Mouse (Mus musculus) heart, embryonic 12.5 days (tissue): ENCODE data around the gene Hcls1. TPM values are rescaled to one million over a fixed set of nuclear protein-coding genes. Genes with fewer than 3 reads are reported as not detected.
A peak's percentile ranks its signal among the peaks of the same experiment; 100 is the strongest.

Experiments used
- ATAC-seq: fragments of 200-750 bp; cut with Nextera tagmentation; 2 replicates; pipeline ENCODE4 v1.8.0; 2017; ENCODE audit warnings: moderate TSS enrichment, moderate library complexity; ENCODE audit not compliant: insufficient number of reproducible peaks, low FRiP score
- H3K27ac ChIP-seq: fragments of 300-500 bp; sonication (generic); 2 replicates; pipeline ENCODE4 v1.5.1; 2016; ENCODE audit warnings: mild to moderate bottlenecking, moderate library complexity; ENCODE audit not compliant: poor library complexity, severe bottlenecking
- H3K27me3 ChIP-seq: fragments of 300-500 bp; sonication (generic); replicated peaks from 2 replicates; pipeline ENCODE4 v1.6.1; 2016; ENCODE audit warnings: mild to moderate bottlenecking, moderate library complexity
- H3K36me3 ChIP-seq: fragments of 300-500 bp; sonication (generic); 2 replicates; pipeline ENCODE4 v1.6.1; 2016; ENCODE audit warnings: mild to moderate bottlenecking, moderate library complexity
- H3K4me1 ChIP-seq: fragments of 300-500 bp; sonication (generic); replicated peaks from 2 replicates; pipeline ENCODE4 v1.6.1; 2016; ENCODE audit warnings: mild to moderate bottlenecking
- H3K4me2 ChIP-seq: fragments of 300-500 bp; sonication (generic); 2 replicates; pipeline ENCODE4 v1.6.1; 2016; ENCODE audit warnings: mild to moderate bottlenecking, moderate library complexity
- H3K4me3 ChIP-seq: fragments of 300-500 bp; sonication (generic); 2 replicates; pipeline ENCODE4 v1.5.1; 2016; ENCODE audit warnings: mild to moderate bottlenecking
- H3K9ac ChIP-seq: fragments of 300-500 bp; sonication (generic); 2 replicates; pipeline ENCODE4 v1.6.1; 2016; ENCODE audit warnings: mild to moderate bottlenecking, moderate library complexity
- H3K9me3 ChIP-seq: fragments of 300-500 bp; sonication (generic); replicated peaks from 2 replicates; pipeline ENCODE4 v1.6.1; 2016; ENCODE audit warnings: mild to moderate bottlenecking, moderate library complexity
- WGBS: fragments of 180-500 bp; shearing (Covaris S2); methylation state at CpG from one replicate; pipeline ENCODE4 v1.1.7; 2016; 5-methylcytosine and 5-hydroxymethylcytosine counted together
- polyA plus RNA-seq: library from polyadenylated mRNA; unstranded; fragments of >200 nt; fragmentation: Nextera tagmentation; extraction: Ambion mirVana; gene quantifications from 2 replicates; pipeline ENCODE4 v1.2.1, GENCODE M21; 2016

Gene Hcls1
- polyA plus RNA-seq, 1 experiment from 2014 or later, result 4.1 TPM

GRCm38 (mm10) chr16:36989493-36989892 lies 54.7 kb downstream of the Hcls1 start:
- Histone ChIP-seq H3K36me3 (no peaks in the 10 kb centered on the region), H3K4me3 (peak overlapping the region; percentile 50), H3K9ac (peak overlapping the region; percentile 63), H3K9me3 (no peaks in the 10 kb centered on the region; the same call in 1 of the 2 replicates), H3K4me1 (peaks cover 31% of the 10 kb centered on the region), H3K27me3 (no peaks in the 10 kb centered on the region), H3K4me2 (peak overlapping the region; percentile 64), H3K27ac (peak overlapping the region; percentile 88)
- WGBS, result 43% methylated on average over 8 of the region's 8 CpGs
- ATAC-seq, result peak; percentile 54; the same call in 1 of the 2 replicates

DNA sequence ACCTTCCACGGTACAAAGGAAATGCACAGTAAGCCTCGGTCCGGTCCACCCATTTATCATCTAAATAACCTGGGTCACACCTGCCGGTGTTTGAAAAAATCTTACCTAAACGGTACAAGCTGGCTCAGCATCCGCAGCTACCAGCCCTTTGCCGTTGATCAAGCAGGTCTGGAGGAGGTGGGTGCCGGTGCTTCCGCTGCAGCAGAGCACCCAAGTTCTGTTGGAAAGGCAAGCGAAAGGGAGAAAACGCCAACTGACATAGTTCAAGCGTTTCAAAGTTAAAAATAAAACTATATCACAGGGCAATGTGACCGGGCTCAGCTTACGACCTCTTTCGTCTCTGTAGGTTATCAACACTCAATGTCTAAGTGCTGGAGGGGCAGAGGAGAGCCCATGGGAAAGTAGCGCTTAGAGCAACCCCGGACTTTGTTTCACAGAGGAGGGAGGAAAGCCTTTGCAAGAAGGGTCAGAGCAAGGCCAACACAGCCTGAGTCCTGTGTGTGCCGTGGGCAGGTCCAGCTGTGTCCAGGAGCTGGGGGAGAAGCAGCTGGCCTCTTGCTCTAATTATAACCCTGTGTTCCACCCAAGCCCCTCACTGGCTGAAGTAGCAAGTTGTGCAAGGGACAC lies 55.3 kb downstream of the Hcls1 start, which contains the start of gene Fbxo40:
TSS of gene Fbxo40 (minus strand) at position 469 of the 627 bp plus-strand sequence.
- Histone ChIP-seq H3K36me3 (no peaks in the 10 kb centered on the region), H3K4me1 (peaks cover 31% of the 10 kb centered on the region), H3K27me3 (no peaks in the 10 kb centered on the region), H3K9ac (peak within 1 kb of the TSS; percentile 63), H3K4me2 (peak within 1 kb of the TSS; percentile 64), H3K27ac (peak within 1 kb of the TSS; percentile 88), H3K9me3 (no peaks in the 10 kb centered on the region; the same call in 1 of the 2 replicates), H3K4me3 (peak within 1 kb of the TSS; percentile 50)
- peak; percentile 59; the same call in 1 of the 2 replicates for ATAC-seq
- 38% methylated on average over 18 of the region's 18 CpGs for WGBS

GRCm38 (mm10) chr16:36997650-36998049 lies 62.9 kb downstream of the Hcls1 start:
- H3K27ac ChIP-seq, result no peak overlapping the region
- H3K9ac ChIP-seq, result no peak overlapping the region
- ATAC-seq, result no peak
- no peaks in the 10 kb centered on the region for H3K36me3 ChIP-seq
- H3K27me3 ChIP-seq, result no peaks in the 10 kb centered on the region
- no peak overlapping the region for H3K4me2 ChIP-seq
- no peaks in the 10 kb centered on the region; the same call in 1 of the 2 replicates for H3K9me3 ChIP-seq
- H3K4me3 ChIP-seq, result no peak overlapping the region
- no peaks in the 10 kb centered on the region for H3K4me1 ChIP-seq
- WGBS, result 75% methylated on average over 6 of the region's 6 CpGs

GRCm38 (mm10) chr16:36999366-36999972 lies 64.7 kb downstream of the Hcls1 start:
- no peaks in the 10 kb centered on the region for H3K36me3 ChIP-seq
- no peaks in the 10 kb centered on the region for H3K27me3 ChIP-seq
- H3K9ac ChIP-seq, result no peak overlapping the region
- H3K4me1 ChIP-seq, result no peaks in the 10 kb centered on the region
- no peak overlapping the region for H3K4me2 ChIP-seq
- no peak overlapping the region for H3K27ac ChIP-seq
- H3K4me3 ChIP-seq, result no peak overlapping the region
- H3K9me3 ChIP-seq, result no peaks in the 10 kb centered on the region
- 53% methylated on average over 9 of the region's 9 CpGs for WGBS
- no peak for ATAC-seq

GRCm38 (mm10) chr16:37009262-37009661 lies 74.5 kb downstream of the Hcls1 start:
- no peaks in the 10 kb centered on the region for H3K27me3 ChIP-seq
- 60% methylated on average over 6 of the region's 6 CpGs for WGBS
- no peaks in the 10 kb centered on the region for H3K9me3 ChIP-seq
- H3K4me3 ChIP-seq, result no peak overlapping the region
- no peak overlapping the region for H3K27ac ChIP-seq
- ATAC-seq, result no peak
- peaks cover 14% of the 10 kb centered on the region for H3K4me1 ChIP-seq
- H3K4me2 ChIP-seq, result no peak overlapping the region
- H3K36me3 ChIP-seq, result no peaks in the 10 kb centered on the region
- H3K9ac ChIP-seq, result no peak overlapping the region

GRCm38 (mm10) chr16:37010370-37010769 lies 75.6 kb downstream of the Hcls1 start:
- peaks cover 14% of the 10 kb centered on the region for H3K4me1 ChIP-seq
- H3K27ac ChIP-seq, result no peak overlapping the region
- H3K4me3 ChIP-seq, result no peak overlapping the region
- 49% methylated on average over 4 of the region's 4 CpGs for WGBS
- no peak overlapping the region for H3K9ac ChIP-seq
- 0 out of 2 replicates have a peak, but pooled peaks have one; percentile 19 for ATAC-seq
- no peaks in the 10 kb centered on the region for H3K9me3 ChIP-seq
- H3K36me3 ChIP-seq, result no peaks in the 10 kb centered on the region
- H3K27me3 ChIP-seq, result no peaks in the 10 kb centered on the region
- no peak overlapping the region for H3K4me2 ChIP-seq

DNA sequence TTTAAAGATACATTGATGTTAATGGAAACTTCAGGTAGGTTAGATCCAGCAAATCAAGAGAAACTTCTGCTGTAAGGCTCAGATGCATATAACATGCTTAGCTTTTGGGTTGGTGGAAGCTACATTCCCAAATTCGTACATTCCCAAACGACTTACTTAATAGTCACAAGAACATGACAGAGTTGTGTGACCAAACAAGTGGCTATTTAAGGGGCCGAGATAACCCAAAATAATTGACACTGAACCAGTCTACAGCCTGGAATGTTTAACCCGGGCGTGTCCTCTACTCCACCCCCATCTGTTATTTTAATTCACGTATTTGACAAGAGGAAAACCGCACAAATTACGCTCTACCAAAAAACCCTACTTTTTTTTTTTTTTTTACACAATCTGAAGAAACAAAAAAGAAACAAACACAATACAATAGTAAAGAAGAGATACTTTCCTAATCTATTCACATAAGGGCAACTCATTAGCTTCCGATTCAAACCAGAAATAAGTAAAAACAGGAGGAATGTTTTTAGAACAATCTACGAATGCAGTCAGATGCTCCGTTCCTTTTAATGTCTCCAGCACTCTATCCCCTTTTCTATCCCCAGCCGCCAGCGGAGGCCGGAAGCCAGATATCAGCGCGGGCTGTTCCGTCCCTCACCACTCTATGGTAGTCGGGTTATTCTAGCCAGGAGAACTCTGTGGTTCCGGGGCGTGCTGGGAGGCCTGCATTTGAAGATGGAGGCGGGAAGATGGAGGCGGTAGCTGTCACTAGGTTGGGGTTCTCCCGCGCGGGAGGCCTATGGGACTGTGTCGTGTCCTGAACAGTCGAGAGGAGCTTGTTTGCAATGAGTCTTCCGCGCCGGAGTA lies 76.5 kb downstream of the Hcls1 start, which contains the start of gene Polq:
TSS of gene Polq (plus strand) at position 726 of the 861 bp plus-strand sequence.
- Histone ChIP-seq H3K27ac (no peak within 1 kb of the TSS; the same call in 1 of the 2 replicates), H3K9ac (peak within 1 kb of the TSS; percentile 85), H3K36me3 (peaks cover 3% of the 10 kb centered on the region; the same call in 1 of the 2 replicates), H3K4me1 (peaks cover 14% of the 10 kb centered on the region), H3K27me3 (no peaks in the 10 kb centered on the region), H3K9me3 (no peaks in the 10 kb centered on the region), H3K4me3 (peak within 1 kb of the TSS; percentile 89), H3K4me2 (peak within 1 kb of the TSS; percentile 92)
- ATAC-seq, result peak; percentile 94
- 4% methylated on average over 30 of the region's 30 CpGs for WGBS

DNA sequence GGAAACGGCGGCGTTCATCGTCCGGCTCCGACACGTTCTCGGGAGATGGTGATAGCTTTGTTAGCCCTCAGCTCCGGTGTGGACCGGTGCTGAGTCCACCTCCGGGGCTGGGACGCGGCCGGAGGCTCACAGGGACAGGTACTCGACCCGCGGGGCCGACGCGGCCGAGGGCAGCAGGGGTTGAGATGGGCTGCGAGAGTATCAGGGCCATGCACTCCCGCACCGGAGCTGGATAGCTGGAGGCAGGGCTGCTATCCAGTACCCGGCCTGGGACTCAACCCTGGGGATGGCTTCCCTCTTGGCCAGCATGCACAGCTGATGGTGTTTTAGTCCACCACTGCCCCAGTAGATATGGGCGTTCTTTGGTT lies 77.1 kb downstream of the Hcls1 start:
- ATAC-seq, result peak; percentile 74
- Histone ChIP-seq H3K36me3 (peaks cover 3% of the 10 kb centered on the region; the same call in 1 of the 2 replicates), H3K9me3 (no peaks in the 10 kb centered on the region), H3K27ac (no peak overlapping the region), H3K4me2 (peak overlapping the region; percentile 92), H3K27me3 (no peaks in the 10 kb centered on the region), H3K9ac (peak overlapping the region; percentile 85), H3K4me3 (peak overlapping the region; percentile 89), H3K4me1 (peaks cover 14% of the 10 kb centered on the region)
- WGBS, result under 1% methylated on average over 26 of the region's 26 CpGs

- WGBS, result 45% methylated on average over 5 of the region's 5 CpGs
- Histone ChIP-seq H3K9ac (peak overlapping the region; percentile 85), H3K27me3 (no peaks in the 10 kb centered on the region), H3K4me3 (peak overlapping the region; percentile 89), H3K27ac (no peak overlapping the region), H3K36me3 (peaks cover 3% of the 10 kb centered on the region; the same call in 1 of the 2 replicates), H3K4me2 (peak overlapping the region; percentile 92), H3K4me1 (peaks cover 14% of the 10 kb centered on the region), H3K9me3 (no peaks in the 10 kb centered on the region)
- ATAC-seq, result no peak
Measured at GRCm38 (mm10) chr16:37012336-37012735, 77.6 kb downstream of the Hcls1 start.
